Mouse (Mus musculus): ENCODE measurements at regions not wholly inside any gene's neighbourhood (a gene's known extent, or its start where the extent isn't known, plus 50 kb on each side); places are given as distances from the start of the nearest gene placed in this dataset.

DNA sequence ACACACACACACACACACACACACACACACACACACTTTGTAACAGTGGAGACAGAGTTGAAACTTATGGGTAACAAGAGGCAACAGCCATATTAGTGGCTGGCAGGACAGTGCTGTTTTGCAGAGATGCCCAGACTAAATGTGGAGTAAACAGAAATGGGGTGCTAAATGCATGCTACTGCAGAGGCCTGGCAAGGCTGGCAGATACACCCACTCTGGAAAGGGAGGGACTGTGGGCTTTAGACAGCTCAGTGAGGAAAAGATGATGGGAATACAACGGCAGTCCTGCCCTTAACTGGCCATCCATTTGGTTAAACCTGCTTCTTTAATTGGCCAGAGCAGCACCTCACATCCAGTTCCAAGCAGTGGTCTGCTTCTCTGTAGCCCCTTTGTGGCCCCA, 113.7 kb upstream of the Topaz1 start:
- WGBS: 62% methylated on average over 1 of the region's 1 CpGs
- no peak overlapping the region for H3K9ac ChIP-seq (replicated peaks; ENCODE audit: low read length)

DNA sequence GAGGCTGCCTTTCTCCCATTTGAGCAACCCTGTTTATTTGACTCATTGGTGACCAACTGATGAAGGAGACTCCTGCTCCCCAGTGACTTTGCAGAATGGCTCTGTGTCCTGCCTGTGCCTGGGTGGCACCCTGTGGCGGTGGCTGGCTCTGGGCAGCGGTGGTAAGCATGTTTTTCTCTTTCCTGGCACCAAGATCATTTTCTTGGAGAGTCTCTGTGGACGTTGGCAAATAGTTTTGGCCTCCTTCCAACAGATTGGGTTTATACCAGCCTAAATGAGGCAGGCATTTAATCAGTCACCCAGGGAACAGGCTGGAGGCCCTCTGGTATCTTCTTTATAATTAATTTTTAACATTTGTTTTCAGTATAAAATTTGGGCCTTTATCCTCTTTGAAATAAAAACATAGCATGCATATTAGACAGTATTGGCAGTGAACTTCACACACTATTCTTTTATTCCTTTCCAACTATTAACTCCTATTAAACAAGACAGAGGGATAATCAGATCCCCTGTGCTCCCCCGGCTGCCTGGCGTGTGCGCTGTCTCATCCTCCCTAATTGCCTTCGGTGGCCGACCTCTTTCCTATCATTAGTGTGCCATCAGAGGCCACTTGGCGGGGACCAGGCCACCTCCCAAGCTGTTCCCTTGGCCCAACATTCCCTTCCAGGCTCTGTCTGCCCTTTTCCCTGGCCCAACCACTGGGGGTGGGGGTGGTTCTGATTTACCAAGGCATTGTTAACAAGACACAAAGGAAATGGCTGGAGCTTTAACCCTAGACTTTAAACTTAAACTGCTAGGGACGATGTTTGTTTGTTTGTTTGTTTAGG, 111.8 kb upstream of the Topaz1 start:
- Histone ChIP-seq H3K4me3 (ENCODE audit: low read length) (no peak overlapping the region), H3K36me3 (ENCODE audit: insufficient read depth, low read length) (no peaks in the 10 kb centered on the region), H3K9me3 (ENCODE audit: low read length) (no peaks in the 10 kb centered on the region), H3K27ac (no peak overlapping the region; the same call in 1 of the 2 replicates), H3K27me3 (ENCODE audit: insufficient read depth, low read length) (0 out of 2 replicates have a peak, but pooled peaks cover 9% of the 10 kb centered on the region), H3K4me1 (ENCODE audit: insufficient read depth, low read length) (0 out of 2 replicates have a peak, but pooled peaks cover 4% of the 10 kb centered on the region), H3K4me2 (ENCODE audit: low read depth, low read length) (no peak overlapping the region), H3K9ac (replicated peaks; ENCODE audit: low read length) (no peak overlapping the region)
- DNase-seq (ENCODE audit: low spot score) (peak; percentile 91), ATAC-seq (peak; percentile 93)
- 16% methylated on average over 10 of the region's 10 CpGs for WGBS
- no peak for TF ChIP-seq CTCF (IDR thresholded peaks at IDR 0.05; ENCODE audit: low read depth)

More for the DNA sequence above, 113.7 kb upstream of the Topaz1 start:
- no peak for DNase-seq (ENCODE audit: low spot score)
- H3K27ac ChIP-seq: no peak overlapping the region
- no peaks in the 10 kb centered on the region for H3K9me3 ChIP-seq (ENCODE audit: low read length)
- ATAC-seq: no peak
- H3K4me1 ChIP-seq (ENCODE audit: insufficient read depth, low read length): peaks cover 11% of the 10 kb centered on the region; the same call in 1 of the 2 replicates
- no peak overlapping the region for H3K4me3 ChIP-seq (ENCODE audit: low read length)
- TF ChIP-seq CTCF (IDR thresholded peaks at IDR 0.05; ENCODE audit: low read depth): no peak
- 0 out of 2 replicates have a peak, but pooled peaks cover 9% of the 10 kb centered on the region for H3K27me3 ChIP-seq (ENCODE audit: insufficient read depth, low read length)
- H3K36me3 ChIP-seq (ENCODE audit: insufficient read depth, low read length): no peaks in the 10 kb centered on the region
- no peak overlapping the region for H3K4me2 ChIP-seq (ENCODE audit: low read depth, low read length)

DNA sequence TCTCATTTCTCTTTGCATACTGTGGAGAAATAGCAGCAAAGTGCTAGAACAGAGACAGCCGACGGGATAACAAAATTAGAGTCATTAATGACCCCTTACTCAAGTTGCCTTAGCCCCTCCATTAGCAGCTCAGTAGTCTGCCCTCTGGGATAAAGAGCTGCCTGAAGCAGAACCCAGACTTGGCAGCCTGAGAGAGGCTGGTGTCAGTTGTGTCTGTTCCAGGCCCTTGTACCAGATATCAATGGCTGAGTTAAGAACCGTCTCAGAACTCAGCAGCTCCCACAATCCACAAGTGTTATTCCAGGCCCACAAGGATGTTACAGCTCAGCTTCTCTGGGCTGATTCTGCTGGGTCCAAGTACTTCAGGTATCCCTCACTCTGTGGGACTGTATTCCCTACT, 109.6 kb upstream of the Topaz1 start:
- Histone ChIP-seq H3K27me3 (ENCODE audit: insufficient read depth, low read length) (0 out of 2 replicates have a peak, but pooled peaks cover 5% of the 10 kb centered on the region), H3K9me3 (ENCODE audit: low read length) (no peaks in the 10 kb centered on the region), H3K4me2 (ENCODE audit: low read depth, low read length) (no peak overlapping the region), H3K36me3 (ENCODE audit: insufficient read depth, low read length) (no peaks in the 10 kb centered on the region), H3K27ac (no peak overlapping the region), H3K4me3 (ENCODE audit: low read length) (no peak overlapping the region), H3K4me1 (ENCODE audit: insufficient read depth, low read length) (peaks cover 4% of the 10 kb centered on the region; the same call in 1 of the 2 replicates), H3K9ac (replicated peaks; ENCODE audit: low read length) (no peak overlapping the region)
- DNase-seq (ENCODE audit: low spot score) (no peak), ATAC-seq (no peak)
- 63% methylated on average over 3 of the region's 3 CpGs for WGBS
- TF ChIP-seq CTCF (IDR thresholded peaks at IDR 0.05; ENCODE audit: low read depth): no peak

DNA sequence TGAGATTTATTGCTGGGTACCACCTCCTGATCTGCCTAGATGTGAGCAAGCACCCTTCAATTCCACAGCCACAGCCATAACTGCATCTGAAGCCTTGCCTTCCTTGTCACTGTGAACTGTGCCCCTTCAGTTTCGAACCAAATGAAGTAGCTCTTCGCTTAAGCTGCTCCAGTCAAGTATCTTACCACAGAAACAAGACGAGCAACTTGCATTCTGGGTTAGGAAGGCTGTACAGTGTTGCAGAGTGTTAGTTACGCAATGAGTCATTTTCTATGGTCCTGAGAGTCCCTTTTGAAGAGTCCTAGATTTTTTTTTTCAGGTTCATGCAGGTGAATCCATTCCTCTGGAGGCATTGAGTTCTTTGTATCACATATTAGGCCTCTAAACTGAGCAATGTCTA, 107.9 kb upstream of the Topaz1 start:
- H3K4me3 ChIP-seq (ENCODE audit: low read length): no peak overlapping the region
- no peak for ATAC-seq
- no peaks in the 10 kb centered on the region for H3K36me3 ChIP-seq (ENCODE audit: insufficient read depth, low read length)
- no peak for TF ChIP-seq CTCF (IDR thresholded peaks at IDR 0.05; ENCODE audit: low read depth)
- 0 out of 2 replicates have a peak, but pooled peaks cover 5% of the 10 kb centered on the region for H3K27me3 ChIP-seq (ENCODE audit: insufficient read depth, low read length)
- H3K9me3 ChIP-seq (ENCODE audit: low read length): no peaks in the 10 kb centered on the region
- no peak for DNase-seq (ENCODE audit: low spot score)
- WGBS: 92% methylated on average over 4 of the region's 4 CpGs
- H3K27ac ChIP-seq: no peak overlapping the region
- H3K4me1 ChIP-seq (ENCODE audit: insufficient read depth, low read length): peaks cover 9% of the 10 kb centered on the region; the same call in 1 of the 2 replicates
- H3K9ac ChIP-seq (replicated peaks; ENCODE audit: low read length): no peak overlapping the region
- H3K4me2 ChIP-seq (ENCODE audit: low read depth, low read length): no peak overlapping the region

DNA sequence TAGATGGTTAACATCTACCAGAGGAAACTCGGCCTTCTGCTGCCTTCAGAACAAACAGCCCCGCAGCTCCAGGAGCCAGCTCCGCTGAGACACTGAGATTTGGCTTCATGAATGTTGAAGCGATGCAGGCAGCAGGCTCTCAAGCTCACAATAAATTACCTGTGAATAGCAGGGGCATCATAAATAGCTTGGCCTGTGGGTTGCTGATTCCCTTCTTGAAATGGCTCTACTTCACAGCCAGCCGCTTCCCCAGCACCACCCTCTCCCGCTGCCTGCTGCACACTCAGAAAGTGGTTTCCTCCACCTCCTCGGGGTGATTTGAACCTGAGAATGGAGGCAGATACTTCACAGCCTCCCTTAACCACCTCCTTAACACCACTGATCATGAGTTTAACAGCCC, 104.2 kb upstream of the Topaz1 start:
- no peak overlapping the region for H3K9ac ChIP-seq (replicated peaks; ENCODE audit: low read length)
- no peaks in the 10 kb centered on the region for H3K9me3 ChIP-seq (ENCODE audit: low read length)
- no peak overlapping the region for H3K4me2 ChIP-seq (ENCODE audit: low read depth, low read length)
- no peaks in the 10 kb centered on the region for H3K36me3 ChIP-seq (ENCODE audit: insufficient read depth, low read length)
- H3K4me1 ChIP-seq (ENCODE audit: insufficient read depth, low read length): peaks cover 5% of the 10 kb centered on the region; the same call in 1 of the 2 replicates
- no peaks in the 10 kb centered on the region for H3K27me3 ChIP-seq (ENCODE audit: insufficient read depth, low read length)
- no peak overlapping the region for H3K4me3 ChIP-seq (ENCODE audit: low read length)
- TF ChIP-seq CTCF (IDR thresholded peaks at IDR 0.05; ENCODE audit: low read depth): no peak
- WGBS: 43% methylated on average over 7 of the region's 7 CpGs
- H3K27ac ChIP-seq: no peak overlapping the region
- ATAC-seq (no peak), DNase-seq (ENCODE audit: low spot score) (no peak)

DNA sequence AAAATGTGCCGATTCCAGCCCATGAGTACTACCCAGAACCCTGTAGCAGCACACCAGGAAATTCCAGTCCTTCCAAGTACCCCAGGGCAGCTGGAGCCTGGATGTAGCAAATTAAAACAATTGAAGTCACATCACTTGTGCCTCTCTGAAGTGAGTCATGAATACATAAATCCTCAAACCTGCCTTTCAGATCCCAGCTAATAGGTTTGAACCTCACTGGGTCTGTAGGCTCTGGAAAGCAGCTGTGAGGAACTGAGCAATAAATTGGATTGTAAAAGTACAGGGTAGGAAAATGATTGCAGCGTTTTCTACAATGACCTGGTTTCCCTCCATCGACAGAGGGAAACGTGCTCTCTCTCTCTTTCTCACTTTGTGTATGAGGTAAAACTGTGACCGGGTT, 101.6 kb upstream of the Topaz1 start:
- H3K27me3 ChIP-seq (ENCODE audit: insufficient read depth, low read length): no peaks in the 10 kb centered on the region
- no peak for TF ChIP-seq CTCF (IDR thresholded peaks at IDR 0.05; ENCODE audit: low read depth)
- H3K4me3 ChIP-seq (ENCODE audit: low read length): no peak overlapping the region
- no peak overlapping the region for H3K27ac ChIP-seq
- H3K4me1 ChIP-seq (ENCODE audit: insufficient read depth, low read length): peaks cover 5% of the 10 kb centered on the region; the same call in 1 of the 2 replicates
- no peaks in the 10 kb centered on the region for H3K36me3 ChIP-seq (ENCODE audit: insufficient read depth, low read length)
- H3K4me2 ChIP-seq (ENCODE audit: low read depth, low read length): no peak overlapping the region
- 66% methylated on average over 5 of the region's 5 CpGs for WGBS
- DNase-seq (ENCODE audit: low spot score): no peak
- H3K9me3 ChIP-seq (ENCODE audit: low read length): no peaks in the 10 kb centered on the region
- no peak for ATAC-seq
- H3K9ac ChIP-seq (replicated peaks; ENCODE audit: low read length): no peak overlapping the region

DNA sequence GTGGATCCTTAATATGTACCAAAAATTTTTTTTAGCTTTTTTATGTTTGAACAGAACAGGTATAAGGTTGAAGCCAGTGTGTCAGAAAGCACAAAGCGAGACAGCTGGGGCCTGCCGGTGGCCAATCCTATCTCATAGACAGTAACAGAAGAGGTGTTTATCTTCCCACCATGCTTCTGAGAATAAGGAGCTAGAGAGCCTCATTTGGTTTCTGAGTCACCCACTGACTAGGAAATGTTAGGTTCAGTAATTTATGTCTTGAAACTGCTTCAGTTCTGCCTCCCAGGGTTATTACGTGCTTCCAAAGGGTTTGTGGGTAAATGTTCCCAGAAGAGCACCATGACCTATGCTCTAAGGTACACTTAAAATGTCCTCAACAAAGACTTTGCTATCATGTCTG, 96.3 kb upstream of the Topaz1 start:
- no peak for TF ChIP-seq CTCF (IDR thresholded peaks at IDR 0.05; ENCODE audit: low read depth)
- Histone ChIP-seq H3K9me3 (ENCODE audit: low read length) (no peaks in the 10 kb centered on the region), H3K4me2 (ENCODE audit: low read depth, low read length) (no peak overlapping the region), H3K4me3 (ENCODE audit: low read length) (no peak overlapping the region), H3K27me3 (ENCODE audit: insufficient read depth, low read length) (no peaks in the 10 kb centered on the region), H3K4me1 (ENCODE audit: insufficient read depth, low read length) (no peaks in the 10 kb centered on the region), H3K9ac (replicated peaks; ENCODE audit: low read length) (no peak overlapping the region), H3K36me3 (ENCODE audit: insufficient read depth, low read length) (no peaks in the 10 kb centered on the region), H3K27ac (no peak overlapping the region)
- DNase-seq (ENCODE audit: low spot score): no peak
- ATAC-seq: no peak
- WGBS: 83% methylated on average over 3 of the region's 3 CpGs

All from hindbrain, postnatal 0 days (tissue).